Mouse (Mus musculus): Measurements from ENCODE around the gene Tns2.
"Not testable (repeated sequence)": the region's sequence is repeated elsewhere in the genome, so short reads cannot be mapped to it uniquely, and the experiment has no call there.

Gene Tns2

GRCm38 (mm10) chr15:102100161-102100981 is at the start of gene Tns2:
Gene Tns2 (plus strand): TSS chr15:102100413.
- DNase-seq, result peak; percentile 49 to 67

GRCm38 (mm10) chr15:102051920-102052683 is 48.1 kb upstream of the Tns2 start:
- no peak for DNase-seq

- DNase-seq, result no peak
Observed at GRCm38 (mm10) chr15:102056495-102057174, 43.6 kb upstream of the Tns2 start.

GRCm38 (mm10) chr15:102065661-102066325 is 34.4 kb upstream of the Tns2 start:
- peak; percentile 76 to 89 for DNase-seq

- DNase-seq, result no peak
Observed at GRCm38 (mm10) chr15:102070476-102071467, 29.4 kb upstream of the Tns2 start.

- no peak for DNase-seq
Observed at GRCm38 (mm10) chr15:102072963-102073558, 27.2 kb upstream of the Tns2 start.

- DNase-seq, result peak; percentile 97 to 98
Observed at GRCm38 (mm10) chr15:102073559-102074069, 26.6 kb upstream of the Tns2 start, which contains the start of gene Eif4b. Gene Eif4b (plus strand): TSS chr15:102073773.

- peak; percentile 56 to 65 for DNase-seq
Observed at GRCm38 (mm10) chr15:102074070-102074731, 26.0 kb upstream of the Tns2 start.

GRCm38 (mm10) chr15:102074876-102075585 is 25.2 kb upstream of the Tns2 start:
- DNase-seq, result no peak

- no peak for DNase-seq
Observed at GRCm38 (mm10) chr15:102077111-102077677, 23.0 kb upstream of the Tns2 start.

- no peak for DNase-seq
Observed at GRCm38 (mm10) chr15:102079221-102079620, 21.0 kb upstream of the Tns2 start.

GRCm38 (mm10) chr15:102079924-102080323 is 20.3 kb upstream of the Tns2 start:
- DNase-seq, result not testable (repeated sequence)

- no peak for DNase-seq
Observed at GRCm38 (mm10) chr15:102080429-102080828, 19.8 kb upstream of the Tns2 start.

- DNase-seq, result no peak
Observed at GRCm38 (mm10) chr15:102082148-102082547, 18.1 kb upstream of the Tns2 start.

GRCm38 (mm10) chr15:102083028-102083427 is 17.2 kb upstream of the Tns2 start:
- no peak for DNase-seq

- no peak for DNase-seq
Observed at GRCm38 (mm10) chr15:102089914-102090585, 10.2 kb upstream of the Tns2 start.

- DNase-seq, result no peak
Observed at GRCm38 (mm10) chr15:102091063-102091679, 9.0 kb upstream of the Tns2 start.

GRCm38 (mm10) chr15:102091688-102092087 is 8.5 kb upstream of the Tns2 start:
- DNase-seq, result no peak

All from spleen, adult 18-20 months (tissue).